Mouse (Mus musculus) hindbrain, embryonic 13.5 days (tissue): ENCODE data around the gene Ddx25. TPM values are rescaled to one million over a fixed set of nuclear protein-coding genes. Genes with fewer than 3 reads are reported as not detected.
A peak's percentile ranks its signal among the peaks of the same experiment; 100 is the strongest.

Experiments used
- ATAC-seq: fragments of 200-750 bp; cut with Nextera tagmentation; 2 replicates; pipeline ENCODE4 v1.8.0; 2017; ENCODE audit warnings: moderate TSS enrichment; ENCODE audit not compliant: low FRiP score
- H3K27ac ChIP-seq: fragments of 300-500 bp; sonication (generic); 2 replicates; pipeline ENCODE4 v1.5.1; 2015; ENCODE audit warnings: inconsistent platforms, mild to moderate bottlenecking, moderate library complexity
- H3K27me3 ChIP-seq: fragments of 300-500 bp; sonication (generic); 2 replicates; pipeline ENCODE4 v1.6.1; 2015; ENCODE audit warnings: mild to moderate bottlenecking, inconsistent platforms
- H3K36me3 ChIP-seq: fragments of 300-500 bp; sonication (generic); 2 replicates; pipeline ENCODE4 v1.6.1; 2015; ENCODE audit warnings: mild to moderate bottlenecking, inconsistent platforms
- H3K4me1 ChIP-seq: fragments of 300-500 bp; sonication (generic); replicated peaks from 2 replicates; pipeline ENCODE4 v1.6.1; 2015; ENCODE audit warnings: inconsistent platforms
- H3K4me2 ChIP-seq: fragments of 300-500 bp; sonication (generic); 2 replicates; pipeline ENCODE4 v1.6.1; 2015; ENCODE audit warnings: inconsistent platforms, mild to moderate bottlenecking, moderate library complexity
- H3K4me3 ChIP-seq: fragments of 300-500 bp; sonication (generic); 2 replicates; pipeline ENCODE4 v1.5.1; 2015; ENCODE audit warnings: mild to moderate bottlenecking, inconsistent platforms
- H3K9ac ChIP-seq: fragments of 300-500 bp; sonication (generic); 2 replicates; pipeline ENCODE4 v1.6.1; 2015; ENCODE audit warnings: mild to moderate bottlenecking, inconsistent platforms
- H3K9me3 ChIP-seq: fragments of 300-500 bp; sonication (generic); 2 replicates; pipeline ENCODE4 v1.6.1; 2016; ENCODE audit warnings: inconsistent platforms
- WGBS: fragments of 180-500 bp; shearing (Covaris S2); methylation state at CpG from one replicate; pipeline ENCODE4 v1.1.7; 2015; 5-methylcytosine and 5-hydroxymethylcytosine counted together
- polyA plus RNA-seq: library from polyadenylated mRNA; unstranded; fragments of >200 nt; fragmentation: Nextera tagmentation; extraction: Ambion mirVana; gene quantifications from 2 replicates; pipeline ENCODE4 v1.2.1, GENCODE M21; 2015

Gene Ddx25
- polyA plus RNA-seq, 1 experiment from 2014 or later, result 23.5 TPM

DNA sequence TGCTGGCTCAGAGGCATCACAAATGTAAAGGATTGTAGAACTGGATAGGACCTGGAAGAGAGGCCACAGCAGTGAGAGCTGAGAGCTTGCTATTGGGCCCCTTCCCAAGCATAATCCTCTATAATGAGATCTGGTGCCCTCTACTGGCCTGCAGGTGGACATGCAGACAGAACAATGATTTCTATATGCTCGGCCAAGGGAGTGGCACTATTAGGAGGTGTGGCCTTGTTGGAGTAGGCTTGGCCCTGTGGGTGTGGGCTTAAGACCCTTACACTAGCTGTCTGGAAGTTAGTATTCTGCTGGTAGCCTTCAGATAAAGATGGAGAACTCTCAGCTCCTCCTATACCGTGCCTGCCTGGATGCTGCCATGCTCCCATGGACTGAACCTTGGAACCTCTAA is 23.2 kb downstream of the Ddx25 start:
- no peaks in the 10 kb centered on the region for H3K4me1 ChIP-seq
- no peak overlapping the region for H3K4me2 ChIP-seq
- H3K4me3 ChIP-seq, result no peak overlapping the region
- H3K9me3 ChIP-seq, result no peaks in the 10 kb centered on the region
- 0 out of 2 replicates have a peak, but pooled peaks cover 4% of the 10 kb centered on the region for H3K36me3 ChIP-seq
- WGBS, result 10% methylated on average over 2 of the region's 2 CpGs
- no peak overlapping the region for H3K9ac ChIP-seq
- H3K27ac ChIP-seq, result no peak overlapping the region
- H3K27me3 ChIP-seq, result peaks cover 25% of the 10 kb centered on the region
- ATAC-seq, result peak; percentile 91

DNA sequence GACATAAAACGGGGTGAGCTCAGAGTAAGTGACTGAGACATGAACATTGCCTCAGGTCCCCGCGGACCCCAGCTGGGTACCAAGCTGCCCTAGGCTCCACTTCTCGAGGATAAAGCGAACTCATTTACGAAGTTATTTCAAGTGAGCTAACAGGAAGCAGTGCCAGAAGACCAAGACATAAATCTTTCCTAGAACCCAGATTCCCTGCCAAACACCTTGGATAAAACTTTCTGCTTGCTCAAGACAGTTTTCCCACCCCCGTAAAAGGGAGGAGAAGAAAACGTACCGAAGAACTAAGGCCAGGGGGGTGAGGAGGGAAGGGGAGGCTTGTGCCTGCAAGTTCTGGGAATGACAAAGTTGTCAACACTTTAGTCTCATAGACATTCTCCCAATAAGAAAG is 25.1 kb downstream of the Ddx25 start:
- H3K27me3 ChIP-seq, result peaks cover 21% of the 10 kb centered on the region
- H3K9me3 ChIP-seq, result no peaks in the 10 kb centered on the region
- H3K27ac ChIP-seq, result no peak overlapping the region
- H3K36me3 ChIP-seq, result no peaks in the 10 kb centered on the region
- H3K4me3 ChIP-seq, result no peak overlapping the region
- 77% methylated on average over 9 of the region's 9 CpGs for WGBS
- no peak for ATAC-seq
- H3K4me1 ChIP-seq, result peaks cover 4% of the 10 kb centered on the region
- H3K4me2 ChIP-seq, result no peak overlapping the region
- H3K9ac ChIP-seq, result no peak overlapping the region

DNA sequence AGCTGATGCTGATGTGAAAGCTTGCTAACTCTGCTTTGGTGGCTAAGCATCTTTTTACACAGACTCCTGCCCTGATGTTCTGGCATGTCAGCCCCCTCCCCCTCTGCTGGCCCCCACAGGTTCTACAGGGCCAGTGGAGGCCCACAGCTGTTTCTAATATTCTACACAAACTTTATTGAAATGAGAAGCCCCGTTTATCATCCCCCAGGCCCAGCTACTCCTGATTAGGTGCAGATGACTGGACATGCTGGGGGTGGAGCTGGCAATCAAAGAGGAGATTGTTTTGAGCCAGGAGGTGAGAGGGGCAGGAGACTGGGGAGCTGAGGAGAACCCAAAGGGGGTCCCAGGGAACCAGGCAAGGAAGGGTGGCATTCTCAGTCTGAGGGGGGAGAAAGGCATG is 28.5 kb downstream of the Ddx25 start:
- no peaks in the 10 kb centered on the region for H3K36me3 ChIP-seq
- peaks cover 24% of the 10 kb centered on the region for H3K27me3 ChIP-seq
- ATAC-seq, result no peak
- no peak overlapping the region for H3K4me2 ChIP-seq
- no peak overlapping the region for H3K9ac ChIP-seq
- H3K9me3 ChIP-seq, result no peaks in the 10 kb centered on the region
- H3K4me3 ChIP-seq, result no peak overlapping the region
- H3K27ac ChIP-seq, result 0 out of 2 replicates have a peak overlapping the region, but pooled peaks have one; percentile 35
- H3K4me1 ChIP-seq, result peaks cover 4% of the 10 kb centered on the region
- 19% methylated on average over 1 of the region's 1 CpGs for WGBS

DNA sequence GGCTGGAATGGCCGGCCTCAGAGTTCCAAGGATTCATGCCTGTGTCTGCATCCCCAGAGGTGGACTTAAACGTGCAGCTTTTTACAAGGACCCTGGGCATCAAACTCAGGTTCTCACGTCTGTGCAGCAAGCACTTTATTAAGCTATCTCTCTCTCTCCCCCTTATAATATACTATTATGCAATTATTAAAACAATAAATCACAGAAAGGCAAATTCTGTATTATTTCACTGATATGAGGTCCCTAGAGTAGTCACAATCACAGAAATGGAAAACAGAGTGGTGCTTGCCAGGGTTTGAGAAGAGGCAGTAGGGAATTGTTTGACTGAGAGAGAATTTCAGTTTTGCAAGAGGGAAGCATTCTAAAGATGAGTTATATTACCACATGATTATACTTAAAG is 29.2 kb downstream of the Ddx25 start:
- H3K4me2 ChIP-seq, result no peak overlapping the region
- peaks cover 24% of the 10 kb centered on the region for H3K27me3 ChIP-seq
- H3K9me3 ChIP-seq, result no peaks in the 10 kb centered on the region
- H3K36me3 ChIP-seq, result no peaks in the 10 kb centered on the region
- no peak for ATAC-seq
- no peak overlapping the region for H3K4me3 ChIP-seq
- H3K27ac ChIP-seq, result no peak overlapping the region
- H3K4me1 ChIP-seq, result peaks cover 8% of the 10 kb centered on the region
- WGBS, result 70% methylated on average over 3 of the region's 3 CpGs
- no peak overlapping the region for H3K9ac ChIP-seq

DNA sequence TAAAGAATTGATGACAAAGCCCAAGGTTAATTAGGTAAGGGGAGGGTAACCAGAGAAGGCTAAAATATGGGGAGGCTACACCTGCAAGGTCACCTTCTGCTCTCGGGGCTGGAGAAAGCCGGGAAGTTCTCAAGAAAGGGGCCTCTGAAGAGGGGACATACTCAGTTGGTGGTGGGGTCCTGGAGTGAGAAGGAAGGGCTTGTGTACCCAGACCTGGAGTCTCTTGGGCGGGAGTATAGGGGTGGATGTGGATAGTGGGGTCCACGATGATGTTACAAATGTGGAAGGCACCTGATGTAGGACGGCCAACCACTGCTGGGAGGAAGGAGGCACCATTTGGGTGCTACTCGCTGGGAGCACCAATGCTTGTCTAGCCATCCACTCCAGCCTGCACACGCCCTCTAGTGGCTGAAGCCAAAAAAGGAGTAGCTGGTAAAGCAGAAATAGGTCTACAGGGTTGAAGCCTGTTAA is 34.4 kb downstream of the Ddx25 start:
- peaks cover 14% of the 10 kb centered on the region for H3K4me1 ChIP-seq
- WGBS, result 20% methylated on average over 7 of the region's 7 CpGs
- H3K4me2 ChIP-seq, result peak overlapping the region; percentile 34; the same call in 1 of the 2 replicates
- 0 out of 2 replicates have a peak overlapping the region, but pooled peaks have one; percentile 14 for H3K27ac ChIP-seq
- H3K9ac ChIP-seq, result no peak overlapping the region
- H3K4me3 ChIP-seq, result no peak overlapping the region
- no peaks in the 10 kb centered on the region for H3K9me3 ChIP-seq
- H3K27me3 ChIP-seq, result peaks cover 22% of the 10 kb centered on the region; the same call in 1 of the 2 replicates
- peak; percentile 81 for ATAC-seq
- no peaks in the 10 kb centered on the region for H3K36me3 ChIP-seq

DNA sequence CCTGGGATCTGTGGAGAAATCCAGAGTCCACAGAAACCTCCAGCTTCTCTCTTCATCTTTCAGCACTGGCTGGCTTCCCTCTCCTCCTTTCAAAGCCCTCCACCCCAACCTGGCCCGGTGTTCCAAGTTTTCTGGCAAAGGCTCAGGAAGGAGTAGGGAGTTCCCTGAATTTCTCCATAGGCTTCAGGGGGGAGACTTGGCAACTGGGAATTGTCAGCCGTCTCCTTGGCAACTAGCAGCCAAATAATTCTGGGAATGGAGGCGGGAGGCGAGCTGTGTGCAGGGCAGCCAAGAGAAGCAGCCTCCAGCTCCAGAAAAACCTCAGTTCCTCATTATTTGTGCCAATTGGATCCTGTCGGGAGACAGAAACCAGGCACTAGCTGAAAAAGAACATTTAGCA is 34.8 kb downstream of the Ddx25 start:
- Histone ChIP-seq H3K4me3 (no peak overlapping the region), H3K9ac (no peak overlapping the region), H3K4me1 (peaks cover 14% of the 10 kb centered on the region), H3K27ac (0 out of 2 replicates have a peak overlapping the region, but pooled peaks have one; percentile 14), H3K27me3 (peaks cover 22% of the 10 kb centered on the region; the same call in 1 of the 2 replicates), H3K4me2 (peak overlapping the region; percentile 34; the same call in 1 of the 2 replicates), H3K36me3 (no peaks in the 10 kb centered on the region), H3K9me3 (no peaks in the 10 kb centered on the region)
- ATAC-seq, result peak; percentile 83
- WGBS, result 5% methylated on average over 5 of the region's 5 CpGs

DNA sequence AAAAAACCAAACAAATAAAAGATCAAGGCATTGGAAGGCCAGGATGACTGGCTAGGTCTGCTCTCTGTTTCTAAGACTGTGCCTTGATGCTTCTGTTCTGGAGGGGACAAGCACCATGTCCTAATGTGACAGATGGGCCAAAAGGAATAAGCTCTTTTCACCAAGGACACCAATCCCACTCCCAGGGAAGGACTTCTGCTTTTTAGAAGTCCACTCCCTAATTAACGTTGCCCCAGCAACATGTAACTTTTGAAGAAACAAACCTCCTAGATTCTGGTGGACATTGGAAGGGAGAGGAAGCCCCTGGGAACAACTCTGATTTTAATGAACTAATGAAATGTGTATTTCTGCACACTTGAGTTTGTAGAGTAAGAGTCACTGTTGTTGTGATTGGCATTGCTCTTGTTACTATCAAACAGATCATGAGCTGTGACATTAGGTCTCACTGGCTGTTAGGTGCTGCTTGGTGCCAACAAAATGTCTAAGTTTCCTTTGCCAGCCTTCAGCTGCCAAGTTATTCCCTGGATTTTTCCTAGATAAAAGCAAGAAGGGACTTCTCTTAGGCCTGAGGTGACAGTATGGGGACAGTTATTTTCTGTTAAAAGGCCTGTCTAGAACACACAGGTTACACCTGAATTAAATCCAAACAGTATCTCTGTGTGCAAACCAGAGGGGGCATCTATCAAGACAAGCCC is 35.4 kb downstream of the Ddx25 start:
- WGBS, result 63% methylated on average over 1 of the region's 1 CpGs
- Histone ChIP-seq H3K4me1 (peaks cover 14% of the 10 kb centered on the region), H3K27ac (no peak overlapping the region), H3K4me2 (no peak overlapping the region), H3K4me3 (no peak overlapping the region), H3K27me3 (peaks cover 22% of the 10 kb centered on the region; the same call in 1 of the 2 replicates), H3K9me3 (no peaks in the 10 kb centered on the region), H3K36me3 (no peaks in the 10 kb centered on the region), H3K9ac (no peak overlapping the region)
- ATAC-seq, result no peak

DNA sequence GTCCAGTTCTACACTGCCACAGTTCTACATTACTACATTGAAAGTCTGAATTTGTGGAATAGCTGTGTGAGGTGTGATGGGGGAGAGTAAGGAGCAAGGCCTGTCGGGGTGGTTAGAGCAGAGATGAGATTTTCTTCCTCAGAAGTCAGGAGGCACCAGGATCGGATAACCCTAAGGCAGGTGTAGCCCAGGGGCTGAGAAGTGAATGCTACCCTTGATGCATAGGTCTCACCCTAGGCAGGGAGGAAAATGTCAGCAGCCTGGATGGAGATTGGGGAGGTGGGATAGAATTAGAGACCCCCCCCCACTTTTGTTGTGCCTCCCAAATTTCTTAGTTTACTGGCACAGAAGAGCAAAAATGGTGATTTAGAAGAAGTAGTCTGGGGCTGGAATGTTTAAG is 36.1 kb downstream of the Ddx25 start:
- 74% methylated on average over 2 of the region's 2 CpGs for WGBS
- peaks cover 14% of the 10 kb centered on the region for H3K4me1 ChIP-seq

DNA sequence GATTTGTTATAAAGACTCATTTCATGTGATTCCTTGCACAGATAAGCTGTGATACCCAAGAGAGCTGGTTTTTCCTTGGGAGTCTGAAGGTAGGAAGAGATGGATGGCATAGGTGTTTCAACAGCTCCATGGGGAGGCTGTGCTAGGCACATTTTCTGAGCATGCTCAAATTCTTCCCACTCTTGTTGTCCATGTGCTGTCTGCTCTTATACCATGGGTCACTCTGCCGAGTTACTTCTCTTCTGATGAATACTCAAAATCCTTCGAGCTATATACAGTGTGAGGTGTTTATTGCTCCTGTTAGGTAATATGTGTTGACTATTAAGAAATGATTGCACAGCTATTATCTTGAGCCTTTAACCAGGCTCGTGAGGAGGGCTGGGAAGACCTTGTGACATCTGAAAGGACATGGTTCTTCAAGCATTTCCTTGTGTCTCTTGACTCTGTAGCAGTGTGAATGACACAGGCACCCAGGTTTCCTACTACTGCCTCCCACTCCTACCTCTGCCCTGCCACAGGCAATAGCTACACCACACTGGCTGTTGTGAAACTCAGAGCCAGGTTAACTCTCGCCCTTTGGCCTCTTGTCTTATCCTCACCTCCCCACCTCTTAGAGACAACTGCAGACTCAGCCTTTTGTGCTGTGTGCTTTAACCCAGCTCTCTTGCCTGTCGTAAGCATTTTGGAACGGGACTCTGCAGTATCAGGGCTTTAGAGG is 37.5 kb downstream of the Ddx25 start:
- Histone ChIP-seq H3K9me3 (no peaks in the 10 kb centered on the region), H3K4me3 (no peak overlapping the region), H3K4me1 (peaks cover 14% of the 10 kb centered on the region), H3K27me3 (peaks cover 20% of the 10 kb centered on the region; the same call in 1 of the 2 replicates), H3K4me2 (no peak overlapping the region), H3K27ac (no peak overlapping the region), H3K9ac (no peak overlapping the region), H3K36me3 (no peaks in the 10 kb centered on the region)
- ATAC-seq, result no peak
- WGBS, result 82% methylated on average over 6 of the region's 6 CpGs

More for the DNA sequence above, 36.1 kb downstream of the Ddx25 start:
- H3K27ac ChIP-seq, result no peak overlapping the region
- H3K4me2 ChIP-seq, result no peak overlapping the region
- no peak overlapping the region for H3K4me3 ChIP-seq
- no peaks in the 10 kb centered on the region for H3K36me3 ChIP-seq
- H3K9ac ChIP-seq, result no peak overlapping the region
- peaks cover 22% of the 10 kb centered on the region; the same call in 1 of the 2 replicates for H3K27me3 ChIP-seq
- no peak for ATAC-seq
- H3K9me3 ChIP-seq, result no peaks in the 10 kb centered on the region

DNA sequence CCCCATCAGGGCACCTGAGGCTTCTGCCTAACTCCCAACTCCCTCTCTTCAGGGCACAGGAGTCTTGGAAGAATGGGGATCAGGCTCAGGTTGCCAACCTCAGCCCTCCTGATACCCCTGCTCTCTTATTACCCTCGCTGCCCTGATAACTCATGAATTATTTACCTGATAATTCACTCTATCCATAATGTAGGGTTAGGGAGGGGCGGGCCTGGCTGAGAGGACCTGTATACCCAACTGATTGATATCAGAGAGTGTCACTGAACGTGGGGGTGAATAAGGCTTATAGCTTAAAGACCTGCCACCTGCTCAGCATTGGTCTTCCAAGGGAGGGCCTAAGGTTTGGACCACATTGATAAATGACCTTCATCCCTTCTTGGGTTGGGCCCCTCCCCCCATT is 40.2 kb downstream of the Ddx25 start, which contains the start of gene Gm1113:
Gm1113 (minus strand) TSS at position 101 of the 400 bp plus-strand sequence.
- 78% methylated on average over 3 of the region's 3 CpGs for WGBS

DNA sequence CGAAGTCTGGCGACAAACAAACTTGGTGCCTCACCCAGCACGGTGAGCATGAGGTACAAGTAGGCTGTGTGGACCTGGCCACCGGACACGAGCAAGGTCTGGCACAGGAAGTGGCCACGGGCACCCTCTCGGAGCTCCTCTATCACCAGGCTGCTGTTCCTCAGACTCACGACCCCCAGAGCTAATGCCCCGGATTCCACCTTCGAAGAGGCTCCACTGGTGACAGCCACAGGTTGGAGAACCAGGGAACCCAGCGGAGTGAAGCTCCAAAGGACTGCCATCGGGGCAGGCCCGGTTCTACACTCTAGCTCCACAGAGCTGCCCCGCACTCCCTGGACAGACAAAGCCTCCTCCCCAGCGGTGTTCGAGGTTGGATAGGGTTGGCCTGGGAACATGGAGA is 41.6 kb downstream of the Ddx25 start:
- no peak overlapping the region for H3K4me3 ChIP-seq
- H3K36me3 ChIP-seq, result no peaks in the 10 kb centered on the region
- H3K27me3 ChIP-seq, result peaks cover 16% of the 10 kb centered on the region; the same call in 1 of the 2 replicates
- WGBS, result 92% methylated on average over 16 of the region's 16 CpGs
- H3K4me1 ChIP-seq, result no peaks in the 10 kb centered on the region
- H3K9ac ChIP-seq, result no peak overlapping the region
- no peak for ATAC-seq
- H3K9me3 ChIP-seq, result no peaks in the 10 kb centered on the region
- no peak overlapping the region for H3K27ac ChIP-seq
- H3K4me2 ChIP-seq, result no peak overlapping the region

More for the DNA sequence above, 40.2 kb downstream of the Ddx25 start, which contains the start of gene Gm1113:
- H3K4me2 ChIP-seq, result no peak within 1 kb of the TSS
- H3K36me3 ChIP-seq, result no peaks in the 10 kb centered on the region
- no peak for ATAC-seq
- H3K9ac ChIP-seq, result no peak within 1 kb of the TSS
- H3K4me1 ChIP-seq, result 0 out of 2 replicates have a peak, but pooled peaks cover under 1% of the 10 kb centered on the region
- H3K4me3 ChIP-seq, result no peak within 1 kb of the TSS
- no peak within 1 kb of the TSS for H3K27ac ChIP-seq
- peaks cover 19% of the 10 kb centered on the region; the same call in 1 of the 2 replicates for H3K27me3 ChIP-seq
- no peaks in the 10 kb centered on the region for H3K9me3 ChIP-seq

DNA sequence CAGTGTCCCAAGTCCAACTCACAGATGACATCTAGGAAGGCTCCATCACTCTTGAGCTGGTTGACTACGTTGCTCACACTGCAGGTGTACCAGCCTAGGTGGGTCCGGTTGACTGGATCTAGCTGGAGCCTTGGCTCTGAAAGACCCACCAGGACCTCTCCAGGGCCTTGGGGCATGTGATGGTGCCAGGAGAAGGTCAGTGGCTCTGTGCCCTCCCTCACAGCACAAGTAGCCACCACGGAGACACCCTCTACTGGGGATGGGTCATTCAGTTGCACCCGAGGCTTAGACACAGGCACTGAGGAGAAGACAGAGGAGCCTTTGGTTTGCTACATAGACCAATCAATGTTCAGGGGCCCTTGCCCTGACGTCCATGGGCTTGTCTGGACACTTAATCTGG is 42.1 kb downstream of the Ddx25 start:
- Histone ChIP-seq H3K27me3 (0 out of 2 replicates have a peak, but pooled peaks cover 20% of the 10 kb centered on the region), H3K9ac (no peak overlapping the region), H3K27ac (no peak overlapping the region), H3K9me3 (no peaks in the 10 kb centered on the region), H3K4me3 (no peak overlapping the region), H3K4me2 (no peak overlapping the region), H3K36me3 (no peaks in the 10 kb centered on the region), H3K4me1 (no peaks in the 10 kb centered on the region)
- ATAC-seq, result no peak
- WGBS, result 85% methylated on average over 5 of the region's 5 CpGs
